Mouse (Mus musculus) cortical plate, adult 2 months (tissue): Measurements from ENCODE around the gene Sumo2.

ENCODE experiments used
- CTCF ChIP-seq: fragments of 200-500 bp; IDR thresholded peaks from 2 replicates; pipeline ENCODE4 v1.5.1; 2011; ENCODE audit warnings: mild to moderate bottlenecking, control low read depth, low read length; ENCODE audit not compliant: insufficient read depth; ENCODE audit errors: extremely low read depth
- POLR2A ChIP-seq: fragments of 200-500 bp; IDR thresholded peaks from 2 replicates; pipeline ENCODE4 v1.6.1; 2011; ENCODE audit warnings: mild to moderate bottlenecking, low read length, control low read depth; ENCODE audit not compliant: insufficient read depth; ENCODE audit errors: extremely low read depth

- TF ChIP-seq CTCF (no peak), POLR2A (no peak)
Observed at GRCm38 (mm10) chr11:115488551-115489104, 47.4 kb downstream of the Sumo2 start.
